Mouse (Mus musculus) embryonic facial prominence, embryonic 11.5 days (tissue): ENCODE data around the gene Tk1. TPM values are rescaled to one million over a fixed set of nuclear protein-coding genes. Genes with fewer than 3 reads are reported as not detected.

ENCODE experiments used
- ATAC-seq: fragments of 200-750 bp; cut with Nextera tagmentation; replicated peaks from 2 replicates; pipeline ENCODE4 v1.8.0; 2017; ENCODE audit warnings: low read depth; ENCODE audit not compliant: insufficient number of reproducible peaks, low FRiP score, low TSS enrichment
- DNase-seq: peaks from one replicate; pipeline ENCODE4 v3.0.0-alpha.2; 2015; ENCODE audit warnings: low spot score
- H3K27ac ChIP-seq: fragments of 300-500 bp; sonication (generic); replicated peaks from 2 replicates; pipeline ENCODE4 v1.5.1; 2014; ENCODE audit warnings: mild to moderate bottlenecking, low read depth, low read length, control low read depth
- H3K27me3 ChIP-seq: fragments of 300-500 bp; sonication (generic); 2 replicates; pipeline ENCODE4 v1.6.1; 2014; ENCODE audit warnings: mild to moderate bottlenecking, low read length, moderate library complexity, mixed read lengths; ENCODE audit not compliant: control insufficient read depth, insufficient read depth
- H3K36me3 ChIP-seq: fragments of 300-500 bp; sonication (generic); replicated peaks from 2 replicates; pipeline ENCODE4 v1.6.1; 2014; ENCODE audit warnings: low read depth, mild to moderate bottlenecking, low read length, moderate library complexity, mixed read lengths; ENCODE audit not compliant: control insufficient read depth, insufficient read depth
- H3K4me1 ChIP-seq: fragments of 300-500 bp; sonication (generic); 2 replicates; pipeline ENCODE4 v1.6.1; 2014; ENCODE audit warnings: low read length, mixed read lengths; ENCODE audit not compliant: control insufficient read depth, insufficient read depth
- H3K4me2 ChIP-seq: fragments of 300-500 bp; sonication (generic); 2 replicates; pipeline ENCODE4 v1.6.1; 2014; ENCODE audit warnings: low read depth, mild to moderate bottlenecking, control low read depth, low read length, moderate library complexity
- H3K4me3 ChIP-seq: fragments of 300-500 bp; sonication (generic); 2 replicates; pipeline ENCODE4 v1.5.1; 2014; ENCODE audit warnings: low read depth, low read length, control low read depth
- H3K9ac ChIP-seq: fragments of 300-500 bp; sonication (generic); replicated peaks from 2 replicates; pipeline ENCODE4 v1.6.1; 2014; ENCODE audit warnings: mild to moderate bottlenecking, control low read depth, low read length
- H3K9me3 ChIP-seq: fragments of 300-500 bp; sonication (generic); replicated peaks from 2 replicates; pipeline ENCODE4 v1.6.1; 2016; ENCODE audit warnings: mild to moderate bottlenecking, low read length, inconsistent platforms, mixed read lengths; ENCODE audit not compliant: control insufficient read depth
- WGBS: fragments of 180-500 bp; shearing (Covaris S2); extraction: QIAGEN DNeasy Blood & Tissue Kit; methylation state at CpG from one replicate; pipeline ENCODE4 v1.1.7; 2014; 5-methylcytosine and 5-hydroxymethylcytosine counted together
- polyA plus RNA-seq: library from polyadenylated mRNA; unstranded; fragments of >200 nt; fragmentation: Nextera tagmentation; extraction: Ambion mirVana; gene quantifications from 2 replicates; pipeline ENCODE4 v1.2.1, GENCODE M21; 2014

Gene Tk1
- polyA plus RNA-seq, 1 experiment from 2014 or later: 127 TPM

- no peak overlapping the region for H3K27ac ChIP-seq
- no peaks in the 10 kb centered on the region for H3K9me3 ChIP-seq
- no peak overlapping the region for H3K4me2 ChIP-seq
- no peaks in the 10 kb centered on the region; the same call in 1 of the 2 replicates for H3K27me3 ChIP-seq
- H3K36me3 ChIP-seq: no peaks in the 10 kb centered on the region
- ATAC-seq (no peak), DNase-seq (no peak)
- H3K9ac ChIP-seq: no peak overlapping the region
- H3K4me1 ChIP-seq: peaks cover 12% of the 10 kb centered on the region
- WGBS: 92% methylated on average over 14 of the region's 14 CpGs
- no peak overlapping the region for H3K4me3 ChIP-seq
Observed at GRCm38 (mm10) chr11:117776085-117776792, 49.7 kb downstream of the Tk1 start.

- ATAC-seq: no peak
- Histone ChIP-seq H3K9ac (no peak overlapping the region), H3K9me3 (no peaks in the 10 kb centered on the region), H3K36me3 (no peaks in the 10 kb centered on the region), H3K27ac (no peak overlapping the region), H3K4me3 (no peak overlapping the region), H3K4me2 (no peak overlapping the region), H3K27me3 (no peaks in the 10 kb centered on the region; the same call in 1 of the 2 replicates), H3K4me1 (peaks cover 8% of the 10 kb centered on the region)
- WGBS: 90% methylated on average over 13 of the region's 13 CpGs
- DNase-seq: no peak
Observed at GRCm38 (mm10) chr11:117775540-117775939, 50.4 kb downstream of the Tk1 start.

GRCm38 (mm10) chr11:117774925-117775324, 51.0 kb downstream of the Tk1 start:
- no peak overlapping the region for H3K4me3 ChIP-seq
- H3K27ac ChIP-seq: no peak overlapping the region
- no peak for ATAC-seq
- H3K4me2 ChIP-seq: no peak overlapping the region
- H3K27me3 ChIP-seq: no peaks in the 10 kb centered on the region; the same call in 1 of the 2 replicates
- H3K9ac ChIP-seq: no peak overlapping the region
- H3K4me1 ChIP-seq: peaks cover 8% of the 10 kb centered on the region; the same call in 1 of the 2 replicates
- DNase-seq: no peak
- H3K36me3 ChIP-seq: no peaks in the 10 kb centered on the region
- WGBS: 93% methylated on average over 10 of the region's 10 CpGs
- H3K9me3 ChIP-seq: no peaks in the 10 kb centered on the region

- no peak overlapping the region for H3K9ac ChIP-seq
- H3K4me3 ChIP-seq: no peak overlapping the region
- H3K27me3 ChIP-seq: no peaks in the 10 kb centered on the region
- no peaks in the 10 kb centered on the region for H3K4me1 ChIP-seq
- WGBS: 95% methylated on average over 7 of the region's 7 CpGs
- no peak overlapping the region for H3K27ac ChIP-seq
- no peak overlapping the region for H3K4me2 ChIP-seq
- no peaks in the 10 kb centered on the region for H3K9me3 ChIP-seq
- no peaks in the 10 kb centered on the region; the same call in 1 of the 2 replicates for H3K36me3 ChIP-seq
- no peak for ATAC-seq
- DNase-seq: no peak
Observed at GRCm38 (mm10) chr11:117772352-117772751, 53.5 kb downstream of the Tk1 start.

GRCm38 (mm10) chr11:117770407-117770806, 55.5 kb downstream of the Tk1 start:
- Histone ChIP-seq H3K36me3 (no peaks in the 10 kb centered on the region; the same call in none of the 2 replicates), H3K9ac (no peak overlapping the region)
- 91% methylated on average over 10 of the region's 10 CpGs for WGBS

GRCm38 (mm10) chr11:117769683-117770047, 56.2 kb downstream of the Tk1 start:
- WGBS: 91% methylated on average over 7 of the region's 7 CpGs
- Histone ChIP-seq H3K27ac (no peak overlapping the region), H3K27me3 (no peaks in the 10 kb centered on the region)

More at GRCm38 (mm10) chr11:117770407-117770806, 55.5 kb downstream of the Tk1 start:
- Histone ChIP-seq H3K4me3 (no peak overlapping the region), H3K4me2 (no peak overlapping the region), H3K27me3 (no peaks in the 10 kb centered on the region), H3K4me1 (no peaks in the 10 kb centered on the region), H3K27ac (no peak overlapping the region), H3K9me3 (no peaks in the 10 kb centered on the region)
- ATAC-seq: no peak
- DNase-seq: no peak

GRCm38 (mm10) chr11:117768725-117769682, 56.9 kb downstream of the Tk1 start:
- 87% methylated on average over 20 of the region's 20 CpGs for WGBS
- H3K9me3 ChIP-seq: no peaks in the 10 kb centered on the region
- H3K9ac ChIP-seq: no peak overlapping the region
- no peaks in the 10 kb centered on the region for H3K4me1 ChIP-seq
- DNase-seq (no peak), ATAC-seq (no peak)
- H3K4me3 ChIP-seq: no peak overlapping the region
- H3K4me2 ChIP-seq: no peak overlapping the region
- H3K27ac ChIP-seq: no peak overlapping the region
- no peaks in the 10 kb centered on the region; the same call in none of the 2 replicates for H3K36me3 ChIP-seq
- H3K27me3 ChIP-seq: no peaks in the 10 kb centered on the region

More at GRCm38 (mm10) chr11:117769683-117770047, 56.2 kb downstream of the Tk1 start:
- Histone ChIP-seq H3K4me3 (no peak overlapping the region), H3K4me1 (no peaks in the 10 kb centered on the region), H3K36me3 (no peaks in the 10 kb centered on the region; the same call in none of the 2 replicates), H3K9me3 (no peaks in the 10 kb centered on the region), H3K4me2 (no peak overlapping the region), H3K9ac (no peak overlapping the region)
- DNase-seq (no peak), ATAC-seq (no peak)
